Mouse (Mus musculus) C2C12 (cell line): Measurements from ENCODE around the gene Slc25a48.

Experiments
- CEBPB ChIP-seq: IDR thresholded peaks from one replicate; pipeline ENCODE4 v1.6.1; 2011; ENCODE audit warnings: low read depth, mild to moderate bottlenecking, control low read depth, moderate library complexity
- CTCF ChIP-seq: IDR thresholded peaks from one replicate; pipeline ENCODE4 v1.5.1; 2011; ENCODE audit not compliant: control insufficient read depth, insufficient read depth, insufficient read length
- FOSL1 ChIP-seq: IDR thresholded peaks from one replicate; pipeline ENCODE4 v1.8.0; 2011; ENCODE audit warnings: mild to moderate bottlenecking, low read length; ENCODE audit not compliant: poor library complexity, insufficient read depth, severe bottlenecking
- MAX ChIP-seq: IDR thresholded peaks from one replicate; pipeline ENCODE4 v1.6.1; 2011; ENCODE audit warnings: mild to moderate bottlenecking, control low read depth

DNA sequence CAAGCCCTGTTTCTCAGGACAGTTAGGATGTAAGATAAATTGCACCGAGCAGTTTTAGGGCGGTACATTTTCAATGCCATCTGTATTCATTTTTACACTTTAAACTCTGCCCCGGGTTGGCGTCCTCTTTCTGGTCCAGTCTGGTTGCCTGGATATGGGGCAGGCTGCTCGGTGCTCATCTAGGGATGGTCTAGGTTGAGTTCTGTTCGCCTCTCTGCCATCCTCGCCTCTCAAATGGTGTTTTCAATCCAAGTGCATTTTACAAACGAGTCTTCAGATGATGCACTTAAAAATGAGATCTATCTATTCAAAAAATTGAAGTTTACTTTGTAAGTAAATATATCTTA, 84.6 kb downstream of the Slc25a48 start:
- TF ChIP-seq CTCF, result no peak
- TF ChIP-seq MAX, result no peak
- no peak for TF ChIP-seq FOSL1
- TF ChIP-seq CEBPB, result no peak
